Mouse (Mus musculus) cerebellum, adult 11-12 months (tissue): ENCODE data around the gene Ccdc138.
"Not testable (repeated sequence)": the region's sequence is repeated elsewhere in the genome, so short reads cannot be mapped to it uniquely, and the experiment has no call there.

Experiments
- DNase-seq: peaks from one replicate; pipeline ENCODE4 v3.0.0; 2022

The Ccdc138 gene

GRCm38 (mm10) chr10:58497320-58498284, at the start of gene Ccdc138:
Gene Ccdc138 (plus strand): TSS chr10:58497948.
- DNase-seq, result peak; percentile 82

DNA sequence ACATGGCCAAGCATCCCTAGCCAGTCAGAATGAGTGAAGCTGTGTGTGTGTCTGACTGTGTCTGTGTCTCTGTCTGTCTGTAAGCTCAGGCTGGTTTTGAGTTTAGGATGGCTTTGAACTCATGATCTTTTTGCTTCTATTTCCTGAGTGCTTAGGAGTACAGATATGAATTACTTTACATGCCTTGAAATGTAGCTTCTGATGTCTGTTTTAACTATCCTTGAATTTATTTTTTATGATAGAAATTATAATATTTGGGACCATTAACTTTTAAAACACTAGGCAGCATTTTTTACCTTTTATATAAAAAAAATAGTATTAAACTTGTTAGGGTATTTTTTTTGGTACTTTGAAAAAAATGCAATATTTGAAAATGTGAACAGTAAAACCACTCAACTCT, 46.2 kb upstream of the Ccdc138 start:
- DNase-seq, result no peak

DNA sequence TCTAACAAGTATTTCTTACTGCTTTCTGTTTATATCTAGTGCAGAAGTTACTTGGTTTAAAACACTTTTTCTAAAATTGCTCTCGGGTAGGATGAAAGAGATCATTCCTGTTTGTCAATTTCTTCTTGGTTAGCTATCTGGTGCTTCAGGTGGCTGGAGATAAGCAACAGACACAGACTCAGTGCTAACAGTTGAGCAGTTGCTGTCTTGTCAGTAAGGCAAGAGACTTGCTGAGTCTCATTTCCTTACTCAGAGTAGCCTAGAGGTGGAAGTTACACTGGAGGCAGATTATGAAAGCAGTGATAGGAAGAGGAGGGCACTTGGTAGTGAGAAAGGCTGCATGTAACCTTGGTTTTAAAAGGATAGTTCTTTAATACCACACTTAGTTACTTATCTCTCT, 45.6 kb upstream of the Ccdc138 start:
- DNase-seq, result no peak

GRCm38 (mm10) chr10:58459896-58460295, 37.9 kb upstream of the Ccdc138 start:
- DNase-seq, result no peak

- no peak for DNase-seq
Measured at GRCm38 (mm10) chr10:58477086-58477755, 20.5 kb upstream of the Ccdc138 start.

DNA sequence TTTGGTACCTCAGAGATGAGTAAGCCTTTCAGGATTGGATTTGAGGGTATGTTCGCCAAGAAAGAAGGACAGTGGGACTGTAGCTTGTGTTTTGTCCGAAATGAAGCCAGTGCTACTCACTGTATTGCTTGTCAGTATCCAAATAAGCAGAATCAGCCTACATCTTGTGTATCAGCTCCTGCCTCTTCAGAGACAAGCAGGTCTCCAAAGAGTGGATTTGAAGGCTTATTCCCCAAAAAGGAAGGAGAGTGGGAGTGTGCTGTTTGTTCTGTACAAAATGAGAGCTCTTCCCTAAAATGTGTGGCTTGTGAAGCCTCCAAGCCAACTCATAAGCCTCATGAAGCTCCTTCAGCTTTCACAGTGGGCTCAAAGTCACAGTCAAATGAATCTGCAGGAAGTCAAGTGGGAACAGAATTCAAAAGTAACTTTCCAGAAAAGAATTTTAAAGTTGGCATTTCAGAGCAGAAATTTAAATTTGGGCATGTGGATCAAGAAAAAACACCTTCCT, 19.6 kb upstream of the Ccdc138 start:
- no peak for DNase-seq

- DNase-seq, result no peak
Measured at GRCm38 (mm10) chr10:58479954-58480490, 17.7 kb upstream of the Ccdc138 start.

- no peak for DNase-seq
Measured at GRCm38 (mm10) chr10:58491031-58491430, 6.7 kb upstream of the Ccdc138 start.

- no peak for DNase-seq
Measured at GRCm38 (mm10) chr10:58495637-58496036, 2.1 kb upstream of the Ccdc138 start.

GRCm38 (mm10) chr10:58496732-58497131, 1.0 kb upstream of the Ccdc138 start:
- DNase-seq, result no peak

GRCm38 (mm10) chr10:58498516-58498915, 768 bp downstream of the Ccdc138 start:
- no peak for DNase-seq

GRCm38 (mm10) chr10:58529358-58529757, 31.6 kb downstream of the Ccdc138 start:
- no peak for DNase-seq

DNA sequence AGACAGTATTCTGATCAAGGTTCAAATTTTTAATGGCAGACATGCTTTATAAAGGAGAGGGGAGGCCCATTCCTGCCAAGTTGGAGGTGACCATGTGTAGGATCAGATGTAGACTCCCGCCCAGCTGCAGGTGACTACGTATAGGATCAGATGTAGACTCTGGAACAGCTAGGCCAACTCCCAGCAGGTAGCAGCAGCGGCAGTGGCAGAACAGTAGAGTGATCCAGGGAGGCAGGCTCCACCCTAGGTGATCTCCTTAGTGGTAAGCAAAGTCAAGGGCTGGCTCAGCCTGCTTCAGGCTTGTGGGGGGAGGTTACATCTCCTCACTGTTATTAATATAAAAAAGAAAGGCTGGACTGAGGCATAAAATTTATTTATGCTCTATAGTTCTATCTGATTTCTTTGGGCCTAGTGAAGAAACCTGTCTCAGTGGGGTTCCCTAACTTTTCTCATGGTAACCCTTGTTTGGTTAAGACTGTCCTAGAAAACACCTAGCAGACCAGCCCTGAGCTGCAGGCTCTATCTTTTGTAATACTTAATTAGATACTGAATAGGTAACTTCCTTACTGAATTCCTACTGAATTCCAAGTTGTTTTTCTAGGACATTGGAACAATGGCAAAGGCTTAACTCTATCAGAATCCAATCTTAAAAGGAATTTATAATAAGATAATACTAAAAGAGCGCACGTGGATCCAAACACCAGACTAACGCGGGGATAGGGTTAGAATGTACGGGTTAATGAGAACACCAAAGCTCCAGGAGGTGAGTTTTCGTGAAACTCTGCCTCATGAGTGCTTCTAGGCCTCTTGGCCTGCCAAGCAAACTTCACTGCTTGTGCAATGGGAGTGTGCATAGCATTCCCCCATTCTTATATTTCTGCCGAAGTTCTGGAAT, 33.4 kb downstream of the Ccdc138 start:
- DNase-seq, result no peak

GRCm38 (mm10) chr10:58532177-58532576, 34.4 kb downstream of the Ccdc138 start:
- no peak for DNase-seq

GRCm38 (mm10) chr10:58536276-58536675, 38.5 kb downstream of the Ccdc138 start:
- DNase-seq, result not testable (repeated sequence)

- no peak for DNase-seq
Measured at GRCm38 (mm10) chr10:58540613-58541012, 42.9 kb downstream of the Ccdc138 start.

GRCm38 (mm10) chr10:58548739-58549138, 51.0 kb downstream of the Ccdc138 start:
- DNase-seq, result no peak

- DNase-seq, result no peak
Measured at GRCm38 (mm10) chr10:58554693-58555387, 57.1 kb downstream of the Ccdc138 start.

DNA sequence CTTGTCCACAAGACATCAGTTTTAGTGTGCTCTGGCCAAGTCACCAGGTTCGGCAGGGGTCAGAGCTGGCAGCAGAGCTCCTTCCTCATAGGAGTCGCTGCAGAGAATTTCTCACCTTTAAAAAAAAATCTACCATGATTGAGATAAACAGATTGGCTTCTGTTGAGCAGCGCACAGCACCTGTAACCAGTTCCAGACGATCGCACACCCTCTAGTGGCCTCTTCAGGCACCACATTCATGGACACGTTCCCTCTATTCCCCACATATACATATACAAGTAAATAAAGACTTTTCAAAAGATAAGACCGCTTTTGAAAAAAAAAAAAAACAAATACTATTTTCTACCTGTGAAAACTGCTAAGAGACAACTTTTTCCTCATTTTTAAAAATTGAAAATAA, 61.4 kb downstream of the Ccdc138 start:
- peak; percentile 13 for DNase-seq

- no peak for DNase-seq
Measured at GRCm38 (mm10) chr10:58559901-58560300, 62.2 kb downstream of the Ccdc138 start.

DNA sequence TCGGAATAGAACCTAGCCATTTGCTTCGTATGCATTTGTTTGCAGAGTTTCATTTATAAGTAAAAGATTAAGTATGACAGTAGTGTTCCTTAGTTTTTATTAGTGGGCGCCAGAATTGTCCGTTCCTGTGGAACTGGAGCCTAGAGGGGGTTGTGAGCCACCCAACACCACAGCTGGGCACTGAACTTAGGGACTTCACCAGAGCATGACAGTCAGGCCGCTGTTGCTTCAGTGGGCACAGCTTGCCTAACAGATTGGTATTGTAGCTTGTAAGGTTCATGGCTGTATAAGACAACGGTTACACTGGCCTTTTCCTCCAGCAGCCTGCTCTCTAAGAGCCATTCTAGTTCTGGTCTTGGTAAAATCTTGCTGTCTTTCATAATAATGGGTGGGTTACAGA, 62.8 kb downstream of the Ccdc138 start:
- DNase-seq, result no peak
